Mouse (Mus musculus): ENCODE data around the gene Mtcp1.

- TF ChIP-seq CTCF (IDR thresholded peaks at IDR 0.05; ENCODE audit: borderline replicate concordance, insufficient read depth, low read length) = no peak
- TF ChIP-seq POLR2A (IDR thresholded peaks at IDR 0.05; ENCODE audit: low read depth, low read length) = no peak
Measured at GRCm38 (mm10) chrX:75454597-75454996, 38.2 kb upstream of the Mtcp1 start.

Measured in embryonic fibroblast, embryonic 13.5 days (primary cell).